ENCODE assay signal across 9 mouse cellular contexts in the genomic region with DNA sequence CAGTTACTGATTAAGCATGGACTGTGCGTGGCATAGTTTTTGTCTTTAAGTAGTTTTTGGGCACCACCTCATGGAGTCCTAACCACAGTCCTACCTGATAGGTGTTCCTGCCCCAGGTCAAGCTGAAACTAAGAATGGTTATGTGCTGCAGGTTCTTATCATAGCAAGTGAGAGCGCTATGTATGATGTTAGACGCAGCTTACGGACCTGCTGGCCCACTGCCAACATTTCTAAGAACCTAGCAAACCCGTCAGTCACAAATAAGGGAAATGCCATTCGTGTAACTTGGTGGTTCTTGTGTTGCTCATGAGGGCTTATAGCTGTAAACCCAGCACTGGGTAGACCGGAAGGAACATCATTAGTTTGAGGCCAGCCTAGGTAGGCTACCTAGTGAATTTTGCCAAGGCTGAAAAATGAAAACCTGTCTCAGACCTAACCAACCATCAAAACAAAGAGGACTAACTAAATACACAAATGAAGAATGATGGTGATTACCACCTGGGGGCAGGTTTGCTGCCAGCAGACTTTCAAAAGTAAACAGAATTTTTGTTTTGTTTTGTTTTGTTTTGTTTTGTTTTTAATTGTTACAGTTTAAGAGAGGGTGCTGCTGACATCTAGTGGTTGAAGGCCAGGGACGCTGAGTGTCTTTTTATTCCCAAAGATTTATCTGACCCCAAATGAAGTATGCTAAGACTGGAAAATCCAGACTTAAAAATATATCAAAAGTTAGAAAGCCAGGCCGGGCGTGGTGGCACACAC. TPM values are rescaled to one million over a fixed set of nuclear protein-coding genes. Genes with fewer than 3 reads are reported as not detected.
A peak's percentile ranks its signal among the peaks of the same experiment; 100 is the strongest.
DNase-seq lines count a peak whose midpoint lies in the region; ATAC-seq lines count a peak whose summit lies in the region.
"Had no signal": no experiment of that assay in that cellular context is flagged by ENCODE, and none has a peak within 500 bp of the region (broad histone marks: within the 10 kb centered on the region; RNA-seq: fewer than 3 reads in every experiment).

No protein-coding gene starts in this region.

- no peak overlapping the region for H3K27ac ChIP-seq in hindbrain, embryonic 14.5 days
- H3K27ac ChIP-seq in hindbrain, embryonic 10.5 days = no peak overlapping the region
- no peak overlapping the region for H3K27ac ChIP-seq in embryonic facial prominence, embryonic 15.5 days (replicated peaks)
- H3K27ac ChIP-seq in liver, embryonic 16.5 days (ENCODE audit: low read length) = peak overlapping the region; percentile 51
- H3K27ac ChIP-seq: embryonic facial prominence, embryonic 12.5 days had no signal

- H3K4me3 ChIP-seq in hindbrain, embryonic 14.5 days (replicated peaks; ENCODE audit: low read length) = no peak overlapping the region
- H3K4me3 ChIP-seq in hindbrain, embryonic 10.5 days = no peak overlapping the region
- peak overlapping the region; percentile 11; the same call in 1 of the 2 replicates for H3K4me3 ChIP-seq in embryonic facial prominence, embryonic 15.5 days (replicated peaks)
- H3K4me3 ChIP-seq in liver, embryonic 16.5 days (ENCODE audit: low read depth, low read length) = peak overlapping the region; percentile 48
- H3K4me3 ChIP-seq: embryonic facial prominence, embryonic 12.5 days had no signal

- no peak for ATAC-seq in hindbrain, embryonic 14.5 days (ENCODE audit: low FRiP score)
- peak; percentile 45; the same call in 1 of the 2 replicates for ATAC-seq in embryonic facial prominence, embryonic 15.5 days (ENCODE audit: insufficient number of reproducible peaks, low FRiP score, low TSS enrichment, low read depth)
- peak; percentile 43 for ATAC-seq in liver, embryonic 16.5 days (ENCODE audit: low read depth)
- ATAC-seq in neutrophil, adult 5-6 weeks (ENCODE audit: extremely low read depth, insufficient number of reproducible peaks, low FRiP score, poor library complexity, severe bottlenecking) = peak; percentile 57; the same call in 1 of the 2 replicates

- intact Hi-C loops in left cerebral cortex, postnatal 25 days (cut with DNase I) = loop anchor here (2.0 kb wide), 1 partner anchor 131 kb away; no protein-coding TSS in a partner anchor

- peaks cover 3% of the 10 kb centered on the region; the same call in 1 of the 2 replicates for H3K4me1 ChIP-seq in hindbrain, embryonic 14.5 days (replicated peaks; ENCODE audit: control insufficient read depth, insufficient read depth, low read length)
- H3K4me1 ChIP-seq in hindbrain, embryonic 10.5 days (replicated peaks) = no peaks in the 10 kb centered on the region; the same call in 1 of the 2 replicates
- H3K4me1 ChIP-seq in embryonic facial prominence, embryonic 15.5 days = peaks cover 29% of the 10 kb centered on the region
- H3K4me1 ChIP-seq in liver, embryonic 16.5 days (ENCODE audit: control insufficient read depth, low read depth, low read length) = peaks cover 46% of the 10 kb centered on the region

- H3K9me3 ChIP-seq in hindbrain, embryonic 14.5 days (ENCODE audit: control insufficient read depth, low read length) = 0 out of 2 replicates have a peak, but pooled peaks cover 5% of the 10 kb centered on the region
- peaks cover 11% of the 10 kb centered on the region for H3K9me3 ChIP-seq in hindbrain, embryonic 10.5 days
- no peaks in the 10 kb centered on the region for H3K9me3 ChIP-seq in embryonic facial prominence, embryonic 15.5 days (replicated peaks)
- H3K9me3 ChIP-seq in liver, embryonic 16.5 days (replicated peaks; ENCODE audit: control insufficient read depth, low read length) = no peaks in the 10 kb centered on the region
- H3K9me3 ChIP-seq: embryonic facial prominence, embryonic 12.5 days had no signal

- peak overlapping the region; percentile 29 for H3K4me2 ChIP-seq in hindbrain, embryonic 14.5 days (replicated peaks)
- H3K4me2 ChIP-seq in embryonic facial prominence, embryonic 15.5 days (replicated peaks) = peak overlapping the region; percentile 38
- H3K4me2 ChIP-seq in liver, embryonic 16.5 days (ENCODE audit: low read depth, low read length) = peak overlapping the region; percentile 58
- H3K4me2 ChIP-seq: embryonic facial prominence, embryonic 12.5 days had no signal

- WGBS in hindbrain, embryonic 14.5 days = 54% methylated on average over 10 of the region's 10 CpGs
- 81% methylated on average over 10 of the region's 10 CpGs for WGBS in hindbrain, embryonic 10.5 days
- WGBS in embryonic facial prominence, embryonic 15.5 days = 38% methylated on average over 10 of the region's 10 CpGs
- WGBS in liver, embryonic 16.5 days (ENCODE audit: insufficient replicate concordance) = 18% methylated on average over 10 of the region's 10 CpGs

- peak; percentile 57 for DNase-seq in hindbrain, embryonic 14.5 days (ENCODE audit: low spot score)
- no peak for DNase-seq in hindbrain, embryonic 10.5 days (ENCODE audit: low spot score)
- DNase-seq in MN1 (ENCODE audit: low spot score) = peak; percentile 63
- peak; percentile 86 for DNase-seq in induced T-regulatory cell, adult 2 months (ENCODE audit: low read depth)
- no peak for DNase-seq in left cerebral cortex, postnatal 25 days (ENCODE audit: low spot score in 2 of 2)

- H3K9ac ChIP-seq in hindbrain, embryonic 14.5 days = no peak overlapping the region
- H3K9ac ChIP-seq in embryonic facial prominence, embryonic 15.5 days = no peak overlapping the region; the same call in 1 of the 2 replicates
- peak overlapping the region; percentile 59 for H3K9ac ChIP-seq in liver, embryonic 16.5 days (ENCODE audit: low read depth, low read length)
- H3K9ac ChIP-seq: embryonic facial prominence, embryonic 12.5 days had no signal

- H3K27me3 ChIP-seq in hindbrain, embryonic 14.5 days (ENCODE audit: control insufficient read depth, insufficient read depth, low read length) = no peaks in the 10 kb centered on the region
- no peaks in the 10 kb centered on the region for H3K27me3 ChIP-seq in hindbrain, embryonic 10.5 days (ENCODE audit: insufficient read depth, poor library complexity, severe bottlenecking)
- no peaks in the 10 kb centered on the region for H3K27me3 ChIP-seq in embryonic facial prominence, embryonic 15.5 days
- no peaks in the 10 kb centered on the region for H3K27me3 ChIP-seq in liver, embryonic 16.5 days (ENCODE audit: control insufficient read depth, insufficient read depth, low read depth, low read length)
- H3K27me3 ChIP-seq: embryonic facial prominence, embryonic 12.5 days had no signal

- H3K36me3 ChIP-seq in hindbrain, embryonic 14.5 days (replicated peaks; ENCODE audit: control insufficient read depth, insufficient read depth) = no peaks in the 10 kb centered on the region
- 0 out of 2 replicates have a peak, but pooled peaks cover 3% of the 10 kb centered on the region for H3K36me3 ChIP-seq in hindbrain, embryonic 10.5 days
- no peaks in the 10 kb centered on the region for H3K36me3 ChIP-seq in embryonic facial prominence, embryonic 15.5 days
- H3K36me3 ChIP-seq in liver, embryonic 16.5 days (ENCODE audit: control insufficient read depth, insufficient read depth) = no peaks in the 10 kb centered on the region
- H3K36me3 ChIP-seq: embryonic facial prominence, embryonic 12.5 days had no signal

RNA-seq across cellular contexts. Expression of a gene that starts 13.5 kb away (rescaled TPM):
- polyA plus RNA-seq in hindbrain, embryonic 14.5 days (2014; fragmentation: Nextera tagmentation; extraction: Ambion mirVana) = 44.1 and 45.7 TPM in 2 replicates
- 31.1 and 33.9 TPM in 2 replicates for polyA plus RNA-seq in hindbrain, embryonic 10.5 days (2016; fragmentation: Nextera tagmentation; extraction: Ambion mirVana)
- polyA plus RNA-seq in embryonic facial prominence, embryonic 15.5 days (2015; fragmentation: Nextera tagmentation; extraction: Ambion mirVana) = 35.3 and 37.3 TPM in 2 replicates
- polyA plus RNA-seq in liver, embryonic 16.5 days (2015; fragmentation: Nextera tagmentation; extraction: Ambion mirVana) = 46.8 and 51.5 TPM in 2 replicates
- total RNA-seq in neutrophil, adult 5-6 weeks (2017) = 118 and 135 TPM in 2 replicates
- 10 to 100 TPM; 81.0 to 85.1 TPM for total RNA-seq in left cerebral cortex, postnatal 25 days (2021)

Comparison
In these comparisons a context has a peak if more than half of its experiments do, and no peak if none do; other contexts are left out.
1. DNase-seq: peak in hindbrain, embryonic 14.5 days (single experiment), MN1 (single experiment) and induced T-regulatory cell, adult 2 months (single experiment); none in hindbrain, embryonic 10.5 days (single experiment) and left cerebral cortex, postnatal 25 days (0 of 2).
2. H3K4me3 ChIP-seq: peak in embryonic facial prominence, embryonic 15.5 days (single experiment) and liver, embryonic 16.5 days (single experiment); none in hindbrain, embryonic 14.5 days (single experiment) and hindbrain, embryonic 10.5 days (single experiment).
3. Peak in every context shown above with its lines, with median percentiles within 50 percentile points of each other: H3K4me2 ChIP-seq.